Mouse (Mus musculus): ENCODE data around the gene Cpsf6.

DNA sequence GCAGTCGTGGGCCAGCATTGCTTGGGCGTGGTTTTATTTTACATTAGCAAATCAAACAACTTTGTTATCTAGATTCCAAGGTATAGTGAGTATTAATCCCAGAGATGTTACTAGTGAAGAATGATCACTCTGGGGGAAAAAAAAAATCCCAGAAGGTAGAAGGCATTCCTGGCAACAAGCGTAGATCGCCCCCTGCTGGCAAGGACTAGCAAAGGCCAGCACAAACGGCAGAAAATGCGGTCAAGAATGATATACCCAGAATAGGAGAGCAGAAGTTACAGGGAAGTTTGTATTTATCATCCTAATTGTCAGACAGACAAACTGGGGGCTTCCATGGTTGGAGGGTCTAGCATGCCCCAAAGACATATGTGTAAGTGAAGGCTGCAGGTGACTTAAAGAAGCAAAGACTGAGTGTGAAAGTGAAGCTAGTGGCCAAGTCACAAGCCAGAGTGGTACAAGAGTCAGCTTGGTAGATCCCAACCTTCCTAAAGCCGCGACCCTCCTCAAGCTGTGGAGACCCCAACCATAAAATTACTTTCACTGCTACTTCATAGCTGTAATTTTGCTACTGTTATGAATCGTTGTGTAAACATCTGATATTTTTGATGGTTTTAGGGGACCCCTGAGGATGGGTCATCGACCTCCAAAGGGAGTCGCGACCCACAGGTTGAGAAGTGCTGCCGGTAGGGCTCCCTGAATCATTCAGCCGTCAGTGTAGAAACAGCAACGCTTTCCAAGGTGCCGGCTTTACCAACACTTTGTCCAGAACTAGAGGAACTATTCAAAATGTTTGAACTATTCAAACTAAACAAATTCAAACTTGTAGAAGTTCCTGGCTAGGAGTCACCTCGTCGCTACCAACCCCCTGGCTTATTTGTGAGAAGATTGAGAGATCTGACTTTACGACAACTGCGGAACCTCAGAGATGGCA is 22.9 kb upstream of the Cpsf6 start:
- TF ChIP-seq CTCF (IDR thresholded peaks at IDR 0.05; ENCODE audit: borderline replicate concordance, extremely low read depth, insufficient read depth, insufficient read length): peak; percentile 68; the same call in 1 of the 2 replicates
- TF ChIP-seq POLR2A (IDR thresholded peaks at IDR 0.05; ENCODE audit: borderline replicate concordance, extremely low read depth, insufficient read depth, insufficient read length, poor library complexity, severe bottlenecking): no peak
